Mouse (Mus musculus): ENCODE data around the gene Fibin. TPM values are rescaled to one million over a fixed set of nuclear protein-coding genes. Genes with fewer than 3 reads are reported as not detected.

Gene Fibin
- polyA plus RNA-seq, 1 experiment from 2014 or later = 20.2 TPM

DNA sequence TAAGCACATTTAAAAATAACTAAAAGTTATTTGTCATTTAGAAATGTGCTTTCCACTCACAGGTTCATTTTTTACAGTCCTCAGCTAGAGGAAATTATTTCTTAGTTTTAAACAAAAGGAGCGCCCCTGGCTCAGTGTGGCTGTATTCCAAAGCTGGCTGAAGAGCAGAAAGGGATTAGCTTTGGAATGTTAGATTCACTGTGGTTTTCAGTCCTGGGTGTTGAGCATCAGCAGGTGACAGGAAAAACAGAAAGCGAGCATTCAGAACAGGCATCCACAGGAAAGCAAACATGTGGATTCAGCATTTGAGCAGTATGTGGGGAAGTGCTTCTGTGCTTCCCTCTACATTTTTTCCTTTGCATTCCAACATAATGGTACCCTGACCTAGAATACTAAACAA lies 10.2 kb upstream of the Fibin start:
- Histone ChIP-seq H3K4me2 (ENCODE audit: low read depth, low read length) (no peak overlapping the region), H3K4me3 (ENCODE audit: low read depth, low read length) (no peak overlapping the region), H3K9ac (replicated peaks; ENCODE audit: low read length) (no peak overlapping the region), H3K9me3 (replicated peaks; ENCODE audit: control insufficient read depth, low read length) (no peaks in the 10 kb centered on the region), H3K27me3 (ENCODE audit: control insufficient read depth, insufficient read depth, low read length) (no peaks in the 10 kb centered on the region), H3K36me3 (replicated peaks; ENCODE audit: control insufficient read depth, insufficient read depth, low read depth, low read length) (no peaks in the 10 kb centered on the region), H3K4me1 (ENCODE audit: control insufficient read depth, insufficient read depth, low read length) (no peaks in the 10 kb centered on the region), H3K27ac (replicated peaks; ENCODE audit: low read depth, low read length) (no peak overlapping the region)
- WGBS = 44% methylated on average over 2 of the region's 2 CpGs
- DNase-seq (ENCODE audit: low spot score) = no peak
- ATAC-seq (replicated peaks; ENCODE audit: insufficient number of reproducible peaks, low FRiP score, low TSS enrichment, low read depth) = no peak

DNA sequence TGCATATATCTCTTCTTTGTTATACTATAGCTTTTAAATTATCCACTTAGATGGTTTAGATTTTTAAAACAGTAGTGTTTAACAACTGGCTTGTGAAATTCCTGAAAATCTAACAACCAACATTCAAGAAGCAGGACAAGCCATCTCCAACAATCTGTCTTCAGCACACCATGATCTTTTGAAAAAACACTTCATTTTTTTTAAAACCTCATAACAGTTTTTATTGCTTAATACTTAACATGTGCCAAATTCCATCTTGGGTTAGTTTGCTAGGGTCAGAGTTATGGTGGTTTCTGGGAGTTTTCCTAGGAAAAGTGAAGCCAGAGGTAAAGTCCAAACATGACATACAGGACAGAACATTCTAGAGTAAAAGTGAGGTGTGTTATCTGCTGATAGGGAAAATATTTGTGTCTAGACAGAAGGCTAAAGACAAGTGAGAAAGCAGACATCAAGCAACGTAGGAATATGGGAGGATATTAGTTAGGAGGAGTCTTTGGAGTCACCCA lies 4.5 kb upstream of the Fibin start:
- Histone ChIP-seq H3K4me1 (ENCODE audit: control insufficient read depth, insufficient read depth, low read length) (peaks cover under 1% of the 10 kb centered on the region; the same call in 1 of the 2 replicates), H3K27ac (replicated peaks; ENCODE audit: low read depth, low read length) (no peak overlapping the region), H3K27me3 (ENCODE audit: control insufficient read depth, insufficient read depth, low read length) (no peaks in the 10 kb centered on the region), H3K9ac (replicated peaks; ENCODE audit: low read length) (no peak overlapping the region), H3K9me3 (replicated peaks; ENCODE audit: control insufficient read depth, low read length) (no peaks in the 10 kb centered on the region), H3K4me3 (ENCODE audit: low read depth, low read length) (no peak overlapping the region), H3K36me3 (replicated peaks; ENCODE audit: control insufficient read depth, insufficient read depth, low read depth, low read length) (no peaks in the 10 kb centered on the region), H3K4me2 (ENCODE audit: low read depth, low read length) (no peak overlapping the region)
- no peak for ATAC-seq (replicated peaks; ENCODE audit: insufficient number of reproducible peaks, low FRiP score, low TSS enrichment, low read depth)
- WGBS = 64% methylated on average over 1 of the region's 1 CpGs
- no peak for DNase-seq (ENCODE audit: low spot score)

DNA sequence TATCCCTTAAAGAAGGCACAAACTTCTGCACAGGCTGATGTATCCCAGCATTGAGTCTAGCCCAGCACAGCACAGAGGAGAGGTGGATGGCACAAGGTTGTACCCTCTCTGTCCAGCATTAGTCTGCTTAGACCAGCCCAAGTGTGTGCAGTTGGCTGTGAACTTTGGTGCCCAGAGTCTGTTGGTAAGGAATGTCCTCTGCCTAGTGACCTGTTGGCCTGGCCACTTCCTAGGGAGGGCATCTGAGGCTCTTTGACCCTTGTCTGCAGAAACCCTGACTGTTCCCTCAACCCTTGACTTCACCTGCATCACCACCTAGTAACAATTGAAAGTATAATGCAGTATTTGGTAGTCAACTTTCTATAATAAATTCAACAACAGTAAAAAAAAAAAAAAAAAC lies 2.4 kb upstream of the Fibin start:
- DNase-seq (ENCODE audit: low spot score) = no peak
- no peaks in the 10 kb centered on the region for H3K36me3 ChIP-seq (replicated peaks; ENCODE audit: control insufficient read depth, insufficient read depth, low read depth, low read length)

DNA sequence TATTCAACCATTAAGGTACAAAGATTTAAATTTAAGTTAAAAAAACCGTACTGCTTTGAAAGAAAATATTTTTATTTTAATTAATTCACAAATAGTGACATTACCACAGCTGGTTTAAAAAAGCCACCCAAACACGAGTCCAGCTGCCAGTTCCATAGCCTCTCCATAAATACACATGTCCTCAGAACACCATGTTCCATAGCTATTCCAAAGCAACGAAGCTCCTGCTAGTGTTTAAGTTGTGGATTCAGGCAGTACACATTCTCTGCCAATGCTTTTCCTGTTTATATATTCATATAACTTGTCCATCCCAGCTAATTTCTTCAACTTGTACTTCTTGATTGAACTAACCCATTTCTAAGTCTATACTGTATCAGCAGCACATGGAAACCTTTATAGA lies 872 bp upstream of the Fibin start:
- H3K27ac ChIP-seq (replicated peaks; ENCODE audit: low read depth, low read length) = no peak overlapping the region

More for the DNA sequence above, 2.4 kb upstream of the Fibin start:
- Histone ChIP-seq H3K27me3 (ENCODE audit: control insufficient read depth, insufficient read depth, low read length) (no peaks in the 10 kb centered on the region), H3K9ac (replicated peaks; ENCODE audit: low read length) (no peak overlapping the region), H3K4me3 (ENCODE audit: low read depth, low read length) (no peak overlapping the region), H3K27ac (replicated peaks; ENCODE audit: low read depth, low read length) (no peak overlapping the region), H3K4me1 (ENCODE audit: control insufficient read depth, insufficient read depth, low read length) (peaks cover 3% of the 10 kb centered on the region; the same call in 1 of the 2 replicates), H3K9me3 (replicated peaks; ENCODE audit: control insufficient read depth, low read length) (no peaks in the 10 kb centered on the region), H3K4me2 (ENCODE audit: low read depth, low read length) (no peak overlapping the region)
- no peak for ATAC-seq (replicated peaks; ENCODE audit: insufficient number of reproducible peaks, low FRiP score, low TSS enrichment, low read depth)

DNA sequence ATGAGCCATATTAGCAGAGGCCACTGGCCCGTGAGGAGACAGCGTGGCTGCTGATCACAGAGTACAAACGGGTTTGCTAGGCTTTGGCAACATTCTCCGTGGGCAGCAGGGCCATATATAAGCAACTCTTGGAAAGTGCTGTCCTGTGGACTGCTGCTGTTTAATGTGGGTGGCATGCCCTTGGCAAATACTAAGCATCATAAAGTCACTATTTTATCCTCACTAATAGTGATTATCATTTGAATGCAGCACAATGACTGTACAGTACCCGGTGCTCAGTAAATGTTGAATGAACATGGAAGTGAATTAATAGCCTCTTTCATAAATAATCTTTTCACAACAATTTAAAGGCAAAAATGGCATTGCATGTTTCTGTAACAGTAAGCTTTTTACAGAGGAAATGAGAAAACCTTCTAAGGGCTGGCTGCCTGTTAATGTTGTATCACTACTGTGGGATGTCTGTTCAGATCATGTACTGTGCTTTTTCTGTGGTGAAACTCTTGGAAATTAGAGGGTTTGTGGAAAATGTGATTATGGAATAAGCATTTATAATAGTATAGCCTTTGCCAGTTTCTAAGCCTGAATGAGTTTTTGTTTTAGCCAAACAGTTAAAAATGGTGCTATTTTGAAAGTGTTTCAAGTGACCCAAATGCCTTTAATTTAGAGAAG lies 9.5 kb downstream of the Fibin start:
- H3K4me2 ChIP-seq (ENCODE audit: low read depth, low read length) = no peak overlapping the region
- WGBS = 89% methylated on average over 5 of the region's 5 CpGs
- no peak for ATAC-seq (replicated peaks; ENCODE audit: insufficient number of reproducible peaks, low FRiP score, low TSS enrichment, low read depth)

More for the DNA sequence above, 872 bp upstream of the Fibin start:
- Histone ChIP-seq H3K36me3 (replicated peaks; ENCODE audit: control insufficient read depth, insufficient read depth, low read depth, low read length) (no peaks in the 10 kb centered on the region), H3K27me3 (ENCODE audit: control insufficient read depth, insufficient read depth, low read length) (no peaks in the 10 kb centered on the region), H3K4me3 (ENCODE audit: low read depth, low read length) (no peak overlapping the region), H3K9ac (replicated peaks; ENCODE audit: low read length) (no peak overlapping the region), H3K9me3 (replicated peaks; ENCODE audit: control insufficient read depth, low read length) (no peaks in the 10 kb centered on the region), H3K4me1 (ENCODE audit: control insufficient read depth, insufficient read depth, low read length) (peaks cover 3% of the 10 kb centered on the region; the same call in 1 of the 2 replicates), H3K4me2 (ENCODE audit: low read depth, low read length) (no peak overlapping the region)
- no peak for ATAC-seq (replicated peaks; ENCODE audit: insufficient number of reproducible peaks, low FRiP score, low TSS enrichment, low read depth)
- WGBS = 84% methylated on average over 3 of the region's 3 CpGs
- no peak for DNase-seq (ENCODE audit: low spot score)

DNA sequence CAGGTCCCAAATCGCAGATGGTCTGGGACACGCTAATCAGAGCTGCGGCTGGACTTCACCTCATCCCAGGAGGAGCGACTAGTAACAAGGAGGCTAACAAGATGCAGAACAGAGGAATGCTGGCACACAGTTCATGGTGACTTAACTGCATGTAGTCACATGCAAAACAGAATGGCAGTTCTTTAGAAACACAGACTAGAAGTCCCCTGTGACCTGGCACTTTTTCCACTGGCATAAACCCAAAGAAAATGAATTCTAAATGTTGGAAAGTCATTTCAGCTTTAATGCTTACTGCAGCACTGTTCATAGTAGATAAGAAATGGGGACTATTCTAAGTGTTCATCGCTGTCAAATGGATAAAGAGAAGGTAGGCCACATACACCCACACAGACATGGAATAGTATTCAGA lies 11.1 kb downstream of the Fibin start:
- Histone ChIP-seq H3K9me3 (replicated peaks; ENCODE audit: control insufficient read depth, low read length) (no peaks in the 10 kb centered on the region), H3K9ac (replicated peaks; ENCODE audit: low read length) (no peak overlapping the region), H3K36me3 (replicated peaks; ENCODE audit: control insufficient read depth, insufficient read depth, low read depth, low read length) (no peaks in the 10 kb centered on the region), H3K27ac (replicated peaks; ENCODE audit: low read depth, low read length) (no peak overlapping the region), H3K27me3 (ENCODE audit: control insufficient read depth, insufficient read depth, low read length) (no peaks in the 10 kb centered on the region), H3K4me2 (ENCODE audit: low read depth, low read length) (no peak overlapping the region), H3K4me3 (ENCODE audit: low read depth, low read length) (no peak overlapping the region), H3K4me1 (ENCODE audit: control insufficient read depth, insufficient read depth, low read length) (no peaks in the 10 kb centered on the region)
- WGBS = 48% methylated on average over 5 of the region's 5 CpGs
- DNase-seq (ENCODE audit: low spot score) (no peak), ATAC-seq (replicated peaks; ENCODE audit: insufficient number of reproducible peaks, low FRiP score, low TSS enrichment, low read depth) (no peak; the same call in 1 of the 2 replicates)

More for the DNA sequence above, 9.5 kb downstream of the Fibin start:
- Histone ChIP-seq H3K36me3 (replicated peaks; ENCODE audit: control insufficient read depth, insufficient read depth, low read depth, low read length) (no peaks in the 10 kb centered on the region), H3K4me1 (ENCODE audit: control insufficient read depth, insufficient read depth, low read length) (no peaks in the 10 kb centered on the region), H3K27ac (replicated peaks; ENCODE audit: low read depth, low read length) (no peak overlapping the region), H3K4me3 (ENCODE audit: low read depth, low read length) (no peak overlapping the region), H3K9me3 (replicated peaks; ENCODE audit: control insufficient read depth, low read length) (no peaks in the 10 kb centered on the region), H3K27me3 (ENCODE audit: control insufficient read depth, insufficient read depth, low read length) (no peaks in the 10 kb centered on the region), H3K9ac (replicated peaks; ENCODE audit: low read length) (no peak overlapping the region)
- no peak for DNase-seq (ENCODE audit: low spot score)

DNA sequence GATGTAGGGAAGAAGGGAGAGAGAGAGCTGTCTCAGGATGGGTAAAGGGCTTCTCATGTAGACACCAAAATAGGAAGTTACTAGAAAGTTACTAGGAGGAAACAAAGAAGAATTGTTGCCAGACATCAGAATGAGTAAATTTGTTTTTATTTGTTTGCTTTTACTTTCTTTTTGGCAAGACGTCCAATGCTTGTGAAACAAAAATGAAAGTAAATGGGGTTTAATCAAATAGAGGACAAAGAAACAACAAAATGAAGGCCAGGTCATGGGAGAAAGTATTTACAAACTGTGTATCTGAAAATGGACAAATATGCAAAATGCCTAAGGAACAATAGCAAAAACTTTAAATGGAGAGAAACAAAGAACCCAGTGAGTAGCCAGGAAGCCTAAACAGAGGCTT lies 11.6 kb downstream of the Fibin start:
- no peaks in the 10 kb centered on the region for H3K9me3 ChIP-seq (replicated peaks; ENCODE audit: control insufficient read depth, low read length)
- 62% methylated on average over 1 of the region's 1 CpGs for WGBS
- no peaks in the 10 kb centered on the region for H3K36me3 ChIP-seq (replicated peaks; ENCODE audit: control insufficient read depth, insufficient read depth, low read depth, low read length)
- no peak overlapping the region for H3K9ac ChIP-seq (replicated peaks; ENCODE audit: low read length)
- no peak overlapping the region for H3K27ac ChIP-seq (replicated peaks; ENCODE audit: low read depth, low read length)
- ATAC-seq (replicated peaks; ENCODE audit: insufficient number of reproducible peaks, low FRiP score, low TSS enrichment, low read depth) (no peak), DNase-seq (ENCODE audit: low spot score) (no peak)
- H3K27me3 ChIP-seq (ENCODE audit: control insufficient read depth, insufficient read depth, low read length) = no peaks in the 10 kb centered on the region
- no peaks in the 10 kb centered on the region for H3K4me1 ChIP-seq (ENCODE audit: control insufficient read depth, insufficient read depth, low read length)
- no peak overlapping the region for H3K4me3 ChIP-seq (ENCODE audit: low read depth, low read length)
- no peak overlapping the region for H3K4me2 ChIP-seq (ENCODE audit: low read depth, low read length)

DNA sequence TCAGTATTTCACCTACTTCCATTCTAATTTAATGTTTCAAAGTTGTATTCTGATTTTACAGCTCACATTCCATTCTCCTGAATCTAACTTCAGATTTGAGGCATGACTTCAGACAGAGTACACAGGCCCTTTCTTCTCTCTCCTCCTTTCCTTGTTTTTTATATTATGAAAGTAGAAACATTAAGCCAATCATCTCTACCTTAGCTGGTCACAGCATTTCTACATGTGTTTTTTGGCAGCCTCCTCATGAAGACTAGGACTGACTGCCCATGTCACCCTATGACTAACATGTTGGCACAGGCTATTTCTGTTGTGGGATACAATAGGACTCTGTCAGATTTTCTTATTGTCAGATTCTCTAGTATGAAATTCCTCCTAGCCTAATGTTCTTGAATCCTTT lies 34.0 kb downstream of the Fibin start:
- no peak overlapping the region for H3K4me3 ChIP-seq (ENCODE audit: low read depth, low read length)
- ATAC-seq (replicated peaks; ENCODE audit: insufficient number of reproducible peaks, low FRiP score, low TSS enrichment, low read depth) (no peak), DNase-seq (ENCODE audit: low spot score) (no peak)
- no peak overlapping the region for H3K4me2 ChIP-seq (ENCODE audit: low read depth, low read length)
- no peak overlapping the region for H3K27ac ChIP-seq (replicated peaks; ENCODE audit: low read depth, low read length)
- no peaks in the 10 kb centered on the region for H3K4me1 ChIP-seq (ENCODE audit: control insufficient read depth, insufficient read depth, low read length)
- no peaks in the 10 kb centered on the region for H3K36me3 ChIP-seq (replicated peaks; ENCODE audit: control insufficient read depth, insufficient read depth, low read depth, low read length)
- H3K27me3 ChIP-seq (ENCODE audit: control insufficient read depth, insufficient read depth, low read length) = no peaks in the 10 kb centered on the region
- no peaks in the 10 kb centered on the region for H3K9me3 ChIP-seq (replicated peaks; ENCODE audit: control insufficient read depth, low read length)
- no peak overlapping the region for H3K9ac ChIP-seq (replicated peaks; ENCODE audit: low read length)
